Mouse (Mus musculus): ENCODE measurements at regions not wholly inside any gene's neighbourhood (a gene's known extent, or its start where the extent isn't known, plus 50 kb on each side); places are given as distances from the start of the nearest gene placed in this dataset.

GRCm38 (mm10) chr17:9723484-9723883 lies 54.0 kb upstream of the Pabpc6 start:
- DNase-seq (ENCODE audit: low spot score): no peak

GRCm38 (mm10) chr17:9722709-9723108 lies 53.2 kb upstream of the Pabpc6 start:
- no peak for DNase-seq (ENCODE audit: low spot score)

Measured in thymus, postnatal 0 days (tissue).